Mouse (Mus musculus): ENCODE data around the gene Defb46.

The Defb46 gene

DNA sequence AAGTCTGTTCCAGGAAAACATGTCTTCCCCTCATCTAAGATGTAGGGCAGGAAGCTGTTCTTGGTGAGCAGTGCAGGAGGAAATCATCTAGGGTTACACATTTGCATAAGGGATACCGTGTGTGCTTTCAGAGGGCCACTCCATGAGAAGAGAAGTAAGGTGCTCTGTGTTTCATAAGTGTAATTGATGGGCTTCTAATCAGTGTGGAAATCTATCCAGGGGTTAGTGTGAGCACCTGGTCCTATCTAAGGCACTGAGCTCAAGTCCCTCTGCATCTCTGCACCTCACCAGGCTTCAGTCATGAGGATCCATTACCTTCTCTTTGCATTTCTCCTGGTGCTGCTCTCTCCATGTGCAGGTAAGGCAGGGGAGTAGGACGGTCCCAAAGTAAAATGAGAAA, at the start of gene Defb46:
Defb46 (plus strand) TSS at position 301 of the 400 bp plus-strand sequence.
- DNase-seq (ENCODE audit: low spot score), result no peak

DNA sequence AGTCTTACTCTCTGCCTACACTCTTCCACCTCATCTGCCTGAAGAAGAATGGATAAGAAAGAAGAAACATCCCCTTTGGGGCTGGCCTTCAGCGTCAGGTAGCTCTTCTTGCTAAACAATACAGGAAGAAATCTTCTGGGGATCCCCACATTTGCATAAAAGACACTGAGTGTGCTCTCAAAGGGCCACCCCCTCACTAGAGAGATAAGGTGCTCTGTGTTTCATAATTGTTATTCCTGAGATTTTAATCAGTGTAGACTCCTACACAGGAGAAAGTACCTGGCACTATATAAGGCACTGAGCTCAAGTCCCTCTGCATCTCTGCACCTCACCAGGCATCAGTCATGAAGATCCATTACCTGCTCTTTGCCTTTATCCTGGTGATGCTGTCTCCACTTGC, 14.6 kb upstream of the Defb46 start, which contains the start of gene Defb6:
Defb6 (plus strand) TSS at position 318 of the 400 bp plus-strand sequence.
- no peak for DNase-seq (ENCODE audit: low spot score)

DNA sequence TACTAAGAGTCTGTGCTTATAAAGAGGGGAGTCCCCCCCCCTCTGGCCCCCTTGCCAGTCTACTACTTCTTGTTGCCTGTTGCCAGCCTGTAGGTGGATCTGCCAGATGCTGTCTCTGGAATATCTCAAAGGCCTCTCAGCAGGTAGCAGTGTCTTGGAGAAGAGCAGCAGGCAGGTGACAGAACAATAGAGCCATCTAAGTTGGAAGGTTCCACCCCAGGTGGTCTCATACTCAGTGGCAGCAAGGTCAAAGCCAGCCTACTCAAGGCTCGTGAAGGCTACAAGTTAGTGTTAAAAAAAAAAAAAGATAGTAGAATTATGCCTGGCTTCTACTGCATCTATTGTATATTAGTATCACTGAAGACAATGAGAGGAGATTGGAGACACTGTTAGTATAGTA, 1.6 kb upstream of the Defb46 start:
- DNase-seq (ENCODE audit: low spot score), result no peak

DNA sequence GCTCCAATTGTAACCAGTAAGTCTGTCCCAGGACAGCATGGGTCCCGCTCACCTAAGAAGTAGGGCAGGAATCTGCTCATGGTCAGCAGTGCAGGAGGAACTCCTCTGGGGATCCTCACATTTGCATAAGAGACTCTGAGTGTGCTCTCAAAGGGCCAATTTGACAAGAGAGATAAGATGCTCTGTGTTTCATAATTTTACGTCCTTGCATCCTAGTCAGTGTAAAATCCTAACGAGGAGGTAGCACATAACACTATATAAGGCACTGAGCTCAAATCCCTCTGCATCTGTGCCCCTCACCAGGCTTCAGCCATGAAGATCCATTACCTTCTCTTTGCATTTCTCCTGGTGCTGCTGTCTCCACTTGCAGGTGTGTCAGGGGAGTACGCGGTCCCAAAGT, 7.6 kb downstream of the Defb46 start, which contains the start of gene Defb5:
Defb5 (plus strand) TSS at position 301 of the 400 bp plus-strand sequence.
- no peak for DNase-seq (ENCODE audit: low spot score)

DNA sequence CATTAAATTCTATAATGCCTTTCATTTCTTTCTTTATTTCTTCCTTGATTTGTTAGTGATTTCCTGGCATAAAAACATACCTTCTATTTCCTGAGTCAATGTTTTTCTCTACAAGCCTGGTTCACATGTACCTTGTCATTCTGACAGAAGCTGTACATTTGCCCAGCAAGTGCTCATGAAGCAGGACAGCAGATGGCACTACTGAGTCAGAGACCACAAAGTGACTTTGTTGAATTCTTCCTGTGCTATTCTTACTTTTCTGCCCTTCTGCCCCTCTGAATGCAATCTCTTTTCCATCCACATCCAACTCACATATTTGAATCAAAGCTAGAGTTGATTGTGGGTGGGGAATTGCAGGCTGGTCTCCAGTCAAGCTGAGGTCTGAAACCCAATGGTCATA, 18.4 kb downstream of the Defb46 start:
- no peak for DNase-seq (ENCODE audit: low spot score)

DNA sequence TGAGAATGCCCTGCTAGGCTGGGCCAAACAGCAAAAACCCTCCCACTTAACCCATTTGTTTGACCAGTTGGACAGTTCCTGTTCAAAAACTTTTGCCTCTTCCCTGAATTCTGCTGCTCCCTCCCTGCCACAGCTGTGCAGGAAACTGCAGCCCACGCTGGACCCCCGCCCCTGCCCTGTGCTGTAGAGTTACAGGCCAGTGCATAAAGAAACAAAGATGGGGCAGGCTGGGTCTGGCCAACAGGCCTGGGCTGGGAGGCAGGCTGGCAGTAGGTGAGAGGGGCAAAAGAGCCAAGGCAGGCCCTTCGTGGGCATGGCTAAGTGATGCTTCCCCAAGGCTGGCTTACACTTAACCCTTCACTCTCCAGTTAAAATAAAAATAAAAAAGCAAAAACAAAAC, 20.0 kb downstream of the Defb46 start:
- DNase-seq (ENCODE audit: low spot score), result no peak
